Mouse (Mus musculus) testis, postnatal 10 days (tissue): Measurements from ENCODE around the gene Gm15107.
"Not testable (repeated sequence)": the region's sequence is repeated elsewhere in the genome, so short reads cannot be mapped to it uniquely, and the experiment has no call there.

ENCODE experiments used
- DNase-seq: peaks from one replicate; pipeline ENCODE4 v3.0.0; 2021; ENCODE audit warnings: low spot score

The Gm15107 gene

GRCm38 (mm10) chrX:148180424-148180823, at the start of gene Gm15107:
Gm15107 (plus strand) TSS chrX:148180724.
- DNase-seq = not testable (repeated sequence)
